Mouse (Mus musculus) testis, adult 2 months (tissue): ENCODE measurements around the gene Ccnjl. TPM values are rescaled to one million over a fixed set of nuclear protein-coding genes. Genes with fewer than 3 reads are reported as not detected.

Experiments
- H3K27ac ChIP-seq: fragments of 200-500 bp; 2 replicates; pipeline ENCODE4 v1.5.1; 2012; ENCODE audit warnings: low read depth, low read length; ENCODE audit not compliant: control insufficient read depth, insufficient read depth
- H3K27me3 ChIP-seq: fragments of 200-500 bp; 2 replicates; pipeline ENCODE4 v1.6.1; 2012; ENCODE audit warnings: mild to moderate bottlenecking, low read length, moderate library complexity; ENCODE audit not compliant: control insufficient read depth, insufficient read depth
- H3K36me3 ChIP-seq: fragments of 200-500 bp; 2 replicates; pipeline ENCODE4 v1.6.1; 2012; ENCODE audit warnings: mild to moderate bottlenecking, low read length; ENCODE audit not compliant: control insufficient read depth, insufficient read depth
- H3K4me1 ChIP-seq: fragments of 200-500 bp; 2 replicates; pipeline ENCODE4 v1.6.1; 2012; ENCODE audit warnings: low read length; ENCODE audit not compliant: control insufficient read depth, insufficient read depth
- H3K4me3 ChIP-seq: fragments of 200-500 bp; 2 replicates; pipeline ENCODE4 v1.5.1; 2012; ENCODE audit warnings: low read depth, mild to moderate bottlenecking, low read length, moderate library complexity, mixed read lengths; ENCODE audit not compliant: control insufficient read depth
- CTCF ChIP-seq: fragments of 200-500 bp; IDR thresholded peaks from 2 replicates; pipeline ENCODE4 v1.5.1; 2012; ENCODE audit warnings: low read depth, mild to moderate bottlenecking, inconsistent platforms, low read length, moderate library complexity; ENCODE audit not compliant: control insufficient read depth, insufficient read depth, insufficient replicate concordance
- POLR2A ChIP-seq: fragments of 200-500 bp; IDR thresholded peaks from 2 replicates; pipeline ENCODE4 v1.6.1; 2012; ENCODE audit warnings: low read depth, mild to moderate bottlenecking, inconsistent platforms, low read length, moderate library complexity; ENCODE audit not compliant: control insufficient read depth
- polyA plus RNA-seq: library from polyadenylated mRNA; depleted of rRNA; stranded (reverse); fragments of >200 nt; gene quantifications from 2 replicates; pipeline ENCODE4 v1.2.3, GENCODE M21; 2012

The Ccnjl gene
- polyA plus RNA-seq, 1 experiment, result 2.8 TPM

DNA sequence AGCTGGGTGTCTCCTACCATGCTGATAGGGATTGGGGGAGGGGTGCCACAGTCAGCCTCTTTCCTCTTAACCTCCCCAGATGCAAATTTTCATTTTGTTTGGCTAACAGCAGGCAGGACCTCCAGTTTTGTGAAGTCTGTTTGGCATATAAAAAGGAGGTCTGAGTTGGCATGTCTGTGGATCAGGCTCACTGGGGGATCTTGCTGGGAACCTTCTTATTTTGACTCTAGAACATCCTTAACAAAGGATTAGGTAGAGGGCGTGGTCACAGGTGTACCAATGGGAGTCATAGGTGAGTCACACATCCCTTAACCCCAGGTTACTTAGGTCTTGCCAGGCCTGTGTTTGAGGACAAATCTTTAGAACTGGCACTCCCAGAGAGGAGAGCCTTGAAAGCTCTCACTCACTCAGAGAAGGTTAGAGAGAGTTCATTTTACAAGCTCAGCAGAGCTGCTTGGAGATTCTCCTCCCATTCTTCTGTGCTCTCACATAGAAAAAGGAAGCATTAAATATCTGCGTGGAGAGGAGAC lies 15.9 kb upstream of the Ccnjl start:
- Histone ChIP-seq H3K27ac (no peak overlapping the region), H3K27me3 (no peaks in the 10 kb centered on the region), H3K36me3 (no peaks in the 10 kb centered on the region), H3K4me3 (no peak overlapping the region), H3K4me1 (no peaks in the 10 kb centered on the region)
- TF ChIP-seq POLR2A (no peak), CTCF (no peak)

DNA sequence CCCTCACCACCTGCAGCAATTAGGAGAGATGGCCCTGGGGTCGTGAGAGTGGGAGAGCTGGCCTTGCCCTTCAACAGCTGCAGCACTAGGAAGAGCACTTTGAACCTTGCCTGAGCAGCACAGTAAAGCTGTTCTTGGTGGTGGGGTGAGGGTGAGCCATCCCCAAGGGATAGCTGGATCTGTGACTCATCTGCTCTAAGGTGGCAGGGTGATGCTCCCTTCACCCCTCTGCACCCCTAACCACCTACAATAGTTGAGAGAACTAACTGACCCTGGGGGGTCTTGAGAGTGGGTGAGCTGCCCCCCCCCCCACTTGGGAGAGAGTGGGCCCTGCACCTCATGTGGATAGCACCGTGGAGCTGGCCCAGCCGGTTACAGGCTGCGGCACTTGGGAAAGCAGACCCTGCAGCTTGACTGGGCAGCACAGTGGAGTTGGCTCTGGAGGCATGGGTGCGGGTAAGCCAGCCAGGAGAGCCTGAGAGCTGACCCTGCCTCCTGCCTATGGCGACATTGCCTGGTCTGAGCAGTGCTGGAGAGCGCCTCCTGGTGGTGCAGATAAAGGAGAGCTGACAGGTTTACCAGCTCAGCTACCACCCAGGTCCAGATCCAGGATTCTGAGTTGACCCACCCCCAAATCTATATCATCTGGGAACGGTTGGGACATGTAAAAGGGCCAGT lies 12.1 kb upstream of the Ccnjl start:
- no peaks in the 10 kb centered on the region for H3K27me3 ChIP-seq
- no peak overlapping the region for H3K27ac ChIP-seq
- H3K4me3 ChIP-seq, result no peak overlapping the region
- no peaks in the 10 kb centered on the region for H3K36me3 ChIP-seq
- H3K4me1 ChIP-seq, result no peaks in the 10 kb centered on the region
- no peak for TF ChIP-seq POLR2A
- peak; percentile 62; the same call in 1 of the 2 replicates for TF ChIP-seq CTCF

DNA sequence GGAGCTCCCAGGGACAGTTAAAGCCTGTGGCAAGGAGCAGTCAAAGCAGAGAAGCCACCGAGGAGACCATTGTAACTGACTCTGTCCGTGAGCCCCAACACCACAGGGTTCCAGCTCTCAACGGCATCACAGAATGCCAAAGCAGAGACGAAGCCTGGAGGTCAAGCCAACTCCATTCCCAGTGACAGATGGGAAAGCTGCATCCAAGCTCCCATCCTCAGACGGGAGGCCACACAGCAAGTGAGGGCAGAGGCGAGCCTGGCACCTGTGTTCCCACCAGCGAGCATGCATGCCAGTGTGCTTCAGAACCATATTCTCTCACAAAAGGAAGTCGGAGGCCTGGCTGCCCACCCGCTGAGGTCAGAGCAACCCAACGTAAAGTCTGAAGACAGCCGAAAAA lies 10.9 kb upstream of the Ccnjl start:
- no peaks in the 10 kb centered on the region for H3K4me1 ChIP-seq
- H3K36me3 ChIP-seq, result no peaks in the 10 kb centered on the region
- no peaks in the 10 kb centered on the region for H3K27me3 ChIP-seq
- no peak overlapping the region for H3K4me3 ChIP-seq
- H3K27ac ChIP-seq, result no peak overlapping the region
- TF ChIP-seq POLR2A (no peak), CTCF (no peak)

DNA sequence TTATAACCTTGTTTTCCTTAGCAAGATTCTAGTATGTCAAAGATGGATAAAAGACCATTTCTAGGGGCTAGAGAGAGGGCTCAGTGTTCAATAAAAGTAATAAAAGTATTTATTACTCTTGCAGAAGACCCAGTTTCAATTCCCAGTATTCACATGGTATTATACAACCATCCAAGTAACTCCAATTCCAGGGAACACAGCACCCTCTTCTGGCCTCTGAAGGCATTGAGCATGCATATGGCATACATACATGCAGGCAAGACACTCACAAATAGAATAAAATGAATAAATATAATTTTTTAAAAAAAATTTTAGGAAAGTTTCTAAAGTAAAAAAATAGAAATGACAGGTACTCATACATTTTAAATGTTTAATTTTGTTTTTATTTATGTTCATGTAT lies 10.5 kb upstream of the Ccnjl start:
- Histone ChIP-seq H3K4me1 (no peaks in the 10 kb centered on the region), H3K27me3 (no peaks in the 10 kb centered on the region), H3K4me3 (no peak overlapping the region), H3K36me3 (no peaks in the 10 kb centered on the region), H3K27ac (no peak overlapping the region)
- TF ChIP-seq POLR2A (no peak), CTCF (no peak)

DNA sequence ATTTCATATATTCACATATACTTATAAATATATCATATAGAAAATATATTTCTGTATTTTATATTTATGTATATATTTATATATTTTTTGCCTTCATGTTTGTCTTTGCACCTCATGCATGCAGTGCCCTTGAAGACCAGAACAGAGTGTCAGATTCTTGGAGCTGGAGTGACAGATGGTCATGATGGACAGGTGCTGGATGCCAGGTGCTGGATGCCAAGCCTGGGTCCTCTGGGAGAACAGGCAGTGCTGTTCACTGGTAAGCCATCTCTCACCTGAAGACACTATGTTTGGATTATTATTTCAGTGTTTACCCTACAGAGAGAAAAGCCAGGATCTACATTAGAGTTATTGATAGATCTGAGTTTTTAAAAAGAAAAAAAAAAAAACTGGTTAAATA lies 9.8 kb upstream of the Ccnjl start:
- no peak overlapping the region for H3K27ac ChIP-seq
- no peaks in the 10 kb centered on the region for H3K4me1 ChIP-seq
- no peak overlapping the region for H3K4me3 ChIP-seq
- H3K36me3 ChIP-seq, result no peaks in the 10 kb centered on the region
- TF ChIP-seq POLR2A, result no peak
- TF ChIP-seq CTCF, result no peak
- H3K27me3 ChIP-seq, result no peaks in the 10 kb centered on the region

DNA sequence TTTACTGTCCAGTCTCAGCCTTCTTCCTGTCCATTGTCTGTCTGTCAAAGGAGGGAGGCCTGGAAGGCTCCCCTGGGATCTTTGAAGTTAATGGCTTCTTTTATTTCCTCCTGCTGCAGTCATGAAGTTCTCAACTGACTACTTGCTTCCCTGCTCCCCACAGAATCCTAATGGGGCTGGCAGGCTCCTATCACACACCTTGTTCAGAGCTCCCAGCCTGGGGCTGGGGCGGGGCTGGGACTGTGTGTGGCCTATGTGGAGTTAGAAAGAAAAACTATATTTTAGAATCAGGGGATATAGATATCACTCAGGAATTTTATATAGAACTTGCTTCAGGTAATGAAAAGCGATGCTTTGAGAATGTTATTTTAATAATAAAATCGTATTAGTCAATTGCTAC lies 8.1 kb upstream of the Ccnjl start:
- no peaks in the 10 kb centered on the region for H3K4me1 ChIP-seq
- no peak overlapping the region for H3K4me3 ChIP-seq
- H3K27ac ChIP-seq, result no peak overlapping the region
- H3K36me3 ChIP-seq, result no peaks in the 10 kb centered on the region
- H3K27me3 ChIP-seq, result no peaks in the 10 kb centered on the region
- no peak for TF ChIP-seq POLR2A
- no peak for TF ChIP-seq CTCF

DNA sequence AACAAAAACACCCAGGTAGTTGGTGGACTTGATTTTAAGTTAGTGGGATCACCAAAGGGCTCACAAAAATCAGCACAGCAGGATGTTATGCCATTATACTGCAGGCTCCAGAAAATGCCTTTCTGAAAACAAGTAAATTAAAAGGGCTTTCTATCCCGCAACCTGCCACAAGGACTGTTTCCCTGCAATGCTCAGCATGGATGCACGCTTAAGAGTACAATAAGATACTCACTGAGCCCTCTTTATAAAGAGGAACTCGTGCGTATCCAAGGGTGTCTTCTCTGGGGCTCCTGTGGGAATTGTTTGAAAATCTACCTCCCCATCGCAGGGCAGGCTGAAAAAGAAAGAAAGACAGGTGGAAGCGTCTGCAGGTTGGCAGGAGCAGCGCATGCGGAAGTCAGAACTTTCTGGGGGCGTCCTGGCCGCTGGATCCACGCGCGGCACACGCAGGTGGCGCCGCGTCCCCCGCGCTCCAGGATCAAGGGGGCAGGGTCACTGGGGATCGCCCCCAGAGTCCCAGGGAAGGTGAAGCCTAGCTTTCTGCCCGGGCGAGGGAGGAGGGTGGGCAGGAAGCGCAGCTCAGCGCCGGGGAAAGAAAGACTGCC lies 404 bp upstream of the Ccnjl start:
- TF ChIP-seq CTCF, result no peak
- peaks cover 2% of the 10 kb centered on the region; the same call in 1 of the 2 replicates for H3K27me3 ChIP-seq
- H3K36me3 ChIP-seq, result no peaks in the 10 kb centered on the region
- H3K27ac ChIP-seq, result no peak overlapping the region
- peaks cover 11% of the 10 kb centered on the region for H3K4me1 ChIP-seq
- H3K4me3 ChIP-seq, result peak overlapping the region; percentile 79

DNA sequence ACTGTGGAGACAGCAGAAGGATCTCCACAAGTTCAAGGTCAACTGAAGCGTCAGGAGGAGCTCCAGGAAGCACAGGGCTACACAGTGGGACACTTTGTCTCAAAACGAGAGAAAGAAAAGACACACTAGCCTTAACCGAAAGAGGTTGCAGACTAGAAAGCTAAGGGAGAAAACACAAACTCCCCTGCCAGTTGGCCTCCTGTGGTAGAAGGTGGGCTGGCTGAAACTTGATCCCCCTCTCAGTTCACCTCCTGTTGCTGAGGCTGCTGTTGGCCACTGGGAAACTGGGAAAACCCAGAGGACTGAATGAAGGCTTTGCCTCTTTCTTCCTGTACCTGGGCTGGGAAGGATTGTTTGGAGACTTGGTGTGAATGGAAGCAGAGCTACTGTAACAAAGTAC lies 1.5 kb downstream of the Ccnjl start:
- H3K36me3 ChIP-seq, result no peaks in the 10 kb centered on the region
- H3K27ac ChIP-seq, result no peak overlapping the region
- peaks cover 11% of the 10 kb centered on the region for H3K4me1 ChIP-seq
- peaks cover 2% of the 10 kb centered on the region; the same call in 1 of the 2 replicates for H3K27me3 ChIP-seq
- no peak overlapping the region for H3K4me3 ChIP-seq
- TF ChIP-seq POLR2A (no peak), CTCF (no peak)
